Mouse (Mus musculus) CD4-positive helper T cell, adult 2 months (primary cell): ENCODE results near the gene BC024978.

ENCODE experiments used
- DNase-seq: peaks from one replicate; pipeline ENCODE4 v3.0.0-alpha.2; 2012; ENCODE audit warnings: low read depth, missing footprints, low spot score

Gene BC024978

DNA sequence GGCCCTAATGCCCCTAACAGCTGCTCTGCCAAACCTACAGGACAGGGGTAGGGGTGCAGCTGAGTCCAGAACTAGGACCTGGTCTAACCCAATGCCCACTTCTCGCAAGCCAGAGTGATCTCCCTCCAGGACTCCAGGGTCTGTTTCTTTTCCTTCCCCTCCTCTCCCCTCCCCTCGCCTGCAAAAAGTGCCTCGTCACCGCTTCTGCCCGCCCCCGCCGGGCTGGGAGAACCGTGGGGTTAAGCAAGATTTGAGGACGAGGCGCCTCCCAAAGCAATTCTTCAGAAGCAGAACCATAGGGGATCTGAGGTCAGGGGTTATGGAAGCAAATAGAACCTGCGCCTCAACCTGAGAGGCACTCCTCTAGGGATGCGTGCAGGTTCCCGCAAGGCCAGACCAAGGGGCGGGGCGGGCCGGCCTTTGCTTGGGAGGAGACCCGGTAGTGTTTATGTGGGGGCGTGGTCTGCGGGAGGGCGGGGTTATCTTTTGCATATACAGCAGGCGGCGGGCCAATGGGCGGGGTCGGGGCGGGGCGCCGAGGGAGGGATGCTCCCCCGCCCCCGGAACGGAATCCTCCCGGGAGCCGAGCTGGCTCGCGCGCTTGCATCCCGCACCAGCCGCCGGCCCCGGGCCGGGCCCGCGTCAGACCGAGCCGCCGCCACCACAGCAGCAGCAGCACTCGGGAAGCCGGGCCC is 62.8 kb downstream of the BC024978 start, which contains the start of gene Numbl:
Numbl (plus strand) TSS at position 229 of the 695 bp plus-strand sequence.
- DNase-seq: peak; percentile 95

GRCm38 (mm10) chr7:27259271-27259721 is 63.7 kb downstream of the BC024978 start:
- DNase-seq: peak; percentile 29

GRCm38 (mm10) chr7:27259771-27260170 is 64.2 kb downstream of the BC024978 start:
- peak; percentile 48 for DNase-seq
